Mouse (Mus musculus): ENCODE results near the gene Rcc2. TPM values are rescaled to one million over a fixed set of nuclear protein-coding genes. Genes with fewer than 3 reads are reported as not detected.

The Rcc2 gene
- polyA plus RNA-seq, 1 experiment from 2014 or later = 26.3 TPM

DNA sequence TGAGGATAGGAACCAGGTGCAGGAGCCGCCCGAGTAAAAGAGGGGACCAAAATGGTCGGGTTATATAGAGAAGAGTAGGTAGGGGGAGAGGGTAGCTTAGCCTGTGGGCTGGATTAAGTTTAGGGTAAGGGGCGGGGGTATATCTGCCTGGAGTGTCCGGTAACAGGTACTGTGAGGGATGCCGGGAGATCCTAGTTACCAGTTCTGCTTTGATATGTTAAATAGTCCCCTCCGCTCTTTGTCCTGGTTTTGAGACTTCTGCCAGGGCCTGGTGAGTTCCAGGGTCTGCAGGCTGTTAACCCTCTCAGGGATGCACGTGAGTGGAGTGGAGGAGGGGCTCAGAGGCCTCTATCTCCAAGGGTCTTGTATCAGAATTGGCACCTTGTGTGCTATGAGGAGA is 3.3 kb downstream of the Rcc2 start:
- Histone ChIP-seq H3K27me3 (peaks cover 22% of the 10 kb centered on the region), H3K9me3 (no peaks in the 10 kb centered on the region), H3K4me3 (replicated peaks) (peak overlapping the region; percentile 89), H3K27ac (peak overlapping the region; percentile 99), H3K4me1 (replicated peaks) (peaks cover 74% of the 10 kb centered on the region), H3K36me3 (peaks cover 43% of the 10 kb centered on the region), H3K9ac (replicated peaks) (peak overlapping the region; percentile 96), H3K4me2 (replicated peaks) (peak overlapping the region; percentile 85)
- WGBS = 4% methylated on average over 8 of the region's 8 CpGs
- peak; percentile 29 for ATAC-seq

DNA sequence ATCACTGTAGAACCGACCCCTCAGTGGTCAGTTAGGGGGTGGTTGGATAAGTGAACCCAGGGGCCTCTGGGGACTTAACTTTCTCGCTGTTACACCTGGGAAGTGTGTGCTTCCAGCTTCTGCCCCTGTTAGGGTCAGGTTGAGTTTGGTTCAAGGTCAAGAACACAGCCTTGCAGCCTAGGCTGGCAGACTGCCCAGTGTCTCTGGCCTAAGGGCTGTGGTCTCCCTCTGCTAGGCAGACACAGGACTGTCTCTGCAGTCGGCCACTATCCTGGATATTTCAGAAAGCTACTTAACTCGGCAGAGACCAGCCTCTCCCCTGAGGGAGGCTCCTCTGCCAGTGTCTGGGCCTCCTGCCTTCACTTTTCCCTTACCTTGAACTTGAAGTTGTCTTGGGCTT is 3.8 kb downstream of the Rcc2 start:
- Histone ChIP-seq H3K27ac (peak overlapping the region; percentile 99), H3K4me3 (replicated peaks) (peak overlapping the region; percentile 89), H3K9me3 (no peaks in the 10 kb centered on the region), H3K36me3 (peaks cover 48% of the 10 kb centered on the region), H3K4me2 (replicated peaks) (peak overlapping the region; percentile 85), H3K27me3 (peaks cover 16% of the 10 kb centered on the region), H3K4me1 (replicated peaks) (peaks cover 79% of the 10 kb centered on the region), H3K9ac (replicated peaks) (peak overlapping the region; percentile 96)
- no peak for ATAC-seq
- 28% methylated on average over 4 of the region's 4 CpGs for WGBS

DNA sequence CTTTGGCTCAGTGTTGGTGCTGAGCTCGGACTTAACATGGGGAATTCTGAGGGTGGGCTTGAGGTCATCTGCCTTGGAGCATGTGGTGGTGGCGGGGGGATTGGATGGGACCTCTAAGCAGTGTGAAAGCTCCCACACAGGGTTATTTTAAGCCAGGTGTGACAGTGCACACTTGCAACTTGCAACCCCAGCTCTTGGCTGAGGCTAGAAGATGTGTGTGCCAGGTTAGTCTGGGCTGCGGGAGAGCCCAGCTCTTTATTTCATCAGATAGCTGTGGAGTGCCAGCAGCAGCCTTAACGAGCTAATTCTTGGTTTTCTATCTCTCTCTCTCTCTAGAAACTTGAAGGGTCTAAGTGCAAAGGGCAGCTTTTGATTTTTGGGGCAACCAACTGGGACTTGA is 7.3 kb downstream of the Rcc2 start:
- Histone ChIP-seq H3K9ac (replicated peaks) (no peak overlapping the region), H3K9me3 (no peaks in the 10 kb centered on the region), H3K4me1 (replicated peaks) (peaks cover 82% of the 10 kb centered on the region), H3K36me3 (peaks cover 83% of the 10 kb centered on the region), H3K27me3 (no peaks in the 10 kb centered on the region), H3K4me2 (replicated peaks) (no peak overlapping the region), H3K4me3 (replicated peaks) (no peak overlapping the region), H3K27ac (no peak overlapping the region)
- ATAC-seq = no peak
- 84% methylated on average over 4 of the region's 4 CpGs for WGBS

DNA sequence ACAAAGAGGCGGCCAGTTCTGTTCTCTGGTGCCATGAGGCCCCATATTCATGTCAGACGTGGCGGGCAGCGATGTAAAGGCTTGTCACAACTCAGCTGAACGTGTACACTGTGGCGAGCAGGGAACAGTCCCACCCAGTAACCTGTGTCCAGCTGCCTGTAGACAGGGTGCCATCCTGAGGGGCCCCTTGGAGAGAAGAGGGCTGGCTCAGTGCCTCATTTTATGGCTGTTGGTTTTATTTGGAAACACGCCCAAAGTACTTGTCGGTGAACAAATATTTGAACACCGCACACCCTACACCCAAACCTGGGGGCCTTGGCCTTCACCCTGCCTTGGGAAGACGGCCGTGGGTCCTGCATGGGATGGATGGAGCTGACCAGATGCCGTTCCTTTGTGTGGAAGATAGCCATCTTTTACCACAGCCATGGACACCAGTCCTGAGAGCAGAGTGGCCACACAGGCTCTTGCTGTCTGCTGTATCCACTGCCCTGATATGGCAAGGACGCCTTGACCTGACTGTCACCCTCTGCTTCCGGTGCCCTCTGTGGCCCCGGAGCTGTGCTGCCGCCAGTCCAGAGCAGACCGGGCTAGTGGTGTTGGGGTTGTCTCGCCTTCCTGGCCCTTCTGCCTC is 8.1 kb downstream of the Rcc2 start:
- WGBS = 89% methylated on average over 18 of the region's 18 CpGs
- Histone ChIP-seq H3K27ac (0 out of 2 replicates have a peak overlapping the region, but pooled peaks have one; percentile 32), H3K27me3 (no peaks in the 10 kb centered on the region), H3K4me3 (replicated peaks) (no peak overlapping the region), H3K9ac (replicated peaks) (no peak overlapping the region), H3K4me1 (replicated peaks) (peaks cover 83% of the 10 kb centered on the region), H3K36me3 (peaks cover 91% of the 10 kb centered on the region), H3K9me3 (no peaks in the 10 kb centered on the region), H3K4me2 (replicated peaks) (no peak overlapping the region)
- no peak for ATAC-seq

DNA sequence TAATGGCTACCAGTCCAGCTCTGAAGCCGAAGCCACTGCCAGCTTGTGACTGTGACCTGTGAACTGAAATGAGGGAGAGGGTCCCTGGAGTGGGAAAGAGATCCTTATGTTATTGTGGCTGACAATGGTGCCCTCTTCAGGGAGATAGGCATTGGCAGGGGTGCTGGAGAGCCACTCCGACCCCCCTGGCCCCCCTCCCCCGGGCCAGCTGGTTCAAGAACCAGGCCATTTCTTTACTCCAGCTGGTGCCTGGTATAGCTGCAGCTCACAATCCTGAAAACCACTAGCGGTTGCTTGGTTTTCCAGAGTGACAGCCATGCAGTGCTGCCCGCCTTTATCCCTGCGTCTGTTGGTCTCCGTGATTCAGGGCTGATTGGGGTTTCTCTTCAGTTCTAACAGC is 8.8 kb downstream of the Rcc2 start:
- Histone ChIP-seq H3K9ac (replicated peaks) (no peak overlapping the region), H3K36me3 (peaks cover 96% of the 10 kb centered on the region), H3K4me1 (replicated peaks) (peaks cover 83% of the 10 kb centered on the region), H3K4me3 (replicated peaks) (no peak overlapping the region), H3K27me3 (no peaks in the 10 kb centered on the region), H3K4me2 (replicated peaks) (no peak overlapping the region), H3K9me3 (no peaks in the 10 kb centered on the region), H3K27ac (0 out of 2 replicates have a peak overlapping the region, but pooled peaks have one; percentile 32)
- ATAC-seq = no peak
- 79% methylated on average over 7 of the region's 7 CpGs for WGBS

DNA sequence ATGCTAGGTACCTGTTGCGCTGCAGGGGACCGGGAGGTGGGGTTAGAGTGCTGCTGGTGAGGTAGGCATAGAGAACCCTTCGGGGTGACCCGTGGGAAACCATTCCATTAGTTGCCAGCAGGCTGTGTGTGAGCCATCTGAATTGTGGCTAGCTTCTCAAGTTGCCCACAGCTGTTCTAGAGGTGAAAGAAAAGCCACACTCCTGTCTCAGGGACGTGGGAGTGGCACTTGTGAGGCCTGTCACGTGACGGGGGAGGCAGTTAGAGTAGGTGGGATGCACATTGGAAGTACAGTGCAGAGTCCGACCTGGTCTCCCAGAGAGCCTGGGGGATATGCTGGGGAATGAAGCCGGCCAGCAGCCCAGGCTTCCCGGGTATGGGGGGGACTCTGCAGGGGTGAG is 9.3 kb downstream of the Rcc2 start:
- no peak for ATAC-seq
- 0 out of 2 replicates have a peak overlapping the region, but pooled peaks have one; percentile 6 for H3K27ac ChIP-seq
- peaks cover 83% of the 10 kb centered on the region for H3K4me1 ChIP-seq (replicated peaks)
- H3K4me2 ChIP-seq (replicated peaks) = no peak overlapping the region
- peaks cover 97% of the 10 kb centered on the region for H3K36me3 ChIP-seq
- no peak overlapping the region for H3K4me3 ChIP-seq (replicated peaks)
- H3K9me3 ChIP-seq = no peaks in the 10 kb centered on the region
- no peak overlapping the region for H3K9ac ChIP-seq (replicated peaks)
- 89% methylated on average over 10 of the region's 10 CpGs for WGBS
- no peaks in the 10 kb centered on the region for H3K27me3 ChIP-seq

DNA sequence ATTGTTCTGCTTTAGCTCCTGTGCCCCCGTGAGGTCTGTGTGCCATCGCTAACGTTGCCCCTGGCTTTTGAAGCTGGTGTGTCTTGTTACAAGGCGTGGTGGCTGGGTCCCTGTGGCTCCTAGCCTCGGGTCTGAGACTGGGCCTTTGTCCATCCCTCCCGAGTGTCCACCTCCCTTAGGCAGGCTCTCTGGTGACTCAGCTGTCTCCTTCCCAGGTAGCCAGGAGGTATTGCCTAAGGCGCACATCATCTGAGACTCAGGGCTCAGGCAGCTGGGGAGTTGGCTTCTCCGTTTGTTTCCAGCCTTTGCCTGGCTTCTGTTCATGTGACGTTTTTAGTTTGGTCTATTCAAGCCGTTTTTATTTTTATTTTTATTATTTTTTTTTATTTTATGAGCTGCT is 10.4 kb downstream of the Rcc2 start:
- no peak for ATAC-seq
- Histone ChIP-seq H3K9ac (replicated peaks) (no peak overlapping the region), H3K36me3 (peaks cover 95% of the 10 kb centered on the region), H3K4me3 (replicated peaks) (no peak overlapping the region), H3K4me2 (replicated peaks) (no peak overlapping the region), H3K4me1 (replicated peaks) (peaks cover 73% of the 10 kb centered on the region), H3K27ac (peak overlapping the region; percentile 39; the same call in 1 of the 2 replicates), H3K9me3 (no peaks in the 10 kb centered on the region), H3K27me3 (no peaks in the 10 kb centered on the region)
- 76% methylated on average over 10 of the region's 10 CpGs for WGBS

DNA sequence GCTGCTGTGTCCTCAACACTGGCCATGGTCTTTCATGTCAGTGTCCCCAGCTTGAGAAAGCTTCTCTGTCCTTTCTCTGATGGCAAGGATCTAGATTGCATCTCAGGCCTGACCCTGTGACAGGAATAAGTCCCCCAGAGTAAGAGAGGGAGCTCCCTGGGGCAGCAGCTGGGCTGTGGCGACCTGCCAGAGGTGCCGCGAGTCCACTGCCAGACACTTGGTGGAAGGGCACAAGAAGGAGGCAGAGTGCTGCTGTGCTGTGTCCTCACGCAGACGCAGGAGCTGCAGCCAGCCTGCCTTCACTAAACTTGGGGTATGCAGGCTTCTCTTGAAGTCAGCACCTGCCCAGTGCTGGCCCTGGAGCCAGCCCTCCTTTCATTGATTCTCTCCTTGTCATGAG is 11.0 kb downstream of the Rcc2 start:
- 85% methylated on average over 5 of the region's 5 CpGs for WGBS
- no peak overlapping the region for H3K27ac ChIP-seq
- peaks cover 95% of the 10 kb centered on the region for H3K36me3 ChIP-seq
- H3K4me1 ChIP-seq (replicated peaks) = peaks cover 67% of the 10 kb centered on the region
- H3K27me3 ChIP-seq = no peaks in the 10 kb centered on the region
- no peaks in the 10 kb centered on the region for H3K9me3 ChIP-seq
- no peak for ATAC-seq
- H3K9ac ChIP-seq (replicated peaks) = peak overlapping the region; percentile 42; the same call in 1 of the 2 replicates
- no peak overlapping the region for H3K4me3 ChIP-seq (replicated peaks)
- no peak overlapping the region for H3K4me2 ChIP-seq (replicated peaks)

DNA sequence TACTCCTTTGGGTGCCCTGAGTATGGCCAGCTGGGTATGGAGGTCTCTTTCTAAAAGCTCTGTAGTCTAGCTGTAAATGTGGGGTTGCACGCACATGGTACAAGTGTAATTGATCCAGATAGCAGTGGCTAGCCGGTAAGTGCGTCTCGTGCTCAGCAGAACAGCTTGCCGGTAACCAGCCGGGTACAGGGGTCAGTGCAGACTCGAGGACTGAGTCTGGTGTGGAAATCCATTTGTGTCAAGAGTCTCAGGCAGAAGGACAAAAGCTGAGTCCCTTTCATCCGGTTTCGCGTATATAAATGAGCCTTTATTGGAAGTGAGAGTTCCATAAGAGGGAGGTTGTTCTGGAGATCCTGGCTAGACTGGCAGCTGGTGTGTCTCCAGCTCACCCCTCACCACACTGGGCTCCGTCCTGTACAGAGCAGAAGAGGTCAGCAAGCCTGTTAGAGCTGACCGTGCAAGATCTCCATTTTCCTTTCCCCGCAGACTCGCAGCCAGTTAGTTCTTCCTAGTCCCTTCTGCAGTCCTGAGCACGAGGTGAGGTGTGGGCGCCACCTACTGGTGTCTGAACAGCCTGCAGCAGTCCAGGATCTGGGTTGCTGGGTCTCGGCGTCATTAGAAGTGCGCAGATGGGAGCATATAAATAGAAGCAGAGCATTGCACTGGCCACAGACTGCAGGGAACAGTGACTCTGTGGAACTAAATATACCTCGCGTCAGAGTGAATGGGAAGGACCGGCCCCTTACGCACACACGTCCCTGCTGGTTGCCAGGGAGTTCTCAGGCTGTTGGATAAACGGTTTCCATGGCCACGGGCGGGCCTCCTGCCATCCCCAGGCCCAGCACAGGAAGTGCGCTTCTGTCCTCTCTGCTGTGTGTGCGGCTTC is 13.4 kb downstream of the Rcc2 start:
- Histone ChIP-seq H3K4me2 (replicated peaks) (no peak overlapping the region), H3K9ac (replicated peaks) (peak overlapping the region; percentile 42; the same call in 1 of the 2 replicates), H3K4me1 (replicated peaks) (peaks cover 46% of the 10 kb centered on the region), H3K36me3 (peaks cover 96% of the 10 kb centered on the region), H3K27ac (peak overlapping the region; percentile 72), H3K4me3 (replicated peaks) (no peak overlapping the region), H3K27me3 (no peaks in the 10 kb centered on the region), H3K9me3 (no peaks in the 10 kb centered on the region)
- 26% methylated on average over 29 of the region's 29 CpGs for WGBS
- ATAC-seq = peak; percentile 91

DNA sequence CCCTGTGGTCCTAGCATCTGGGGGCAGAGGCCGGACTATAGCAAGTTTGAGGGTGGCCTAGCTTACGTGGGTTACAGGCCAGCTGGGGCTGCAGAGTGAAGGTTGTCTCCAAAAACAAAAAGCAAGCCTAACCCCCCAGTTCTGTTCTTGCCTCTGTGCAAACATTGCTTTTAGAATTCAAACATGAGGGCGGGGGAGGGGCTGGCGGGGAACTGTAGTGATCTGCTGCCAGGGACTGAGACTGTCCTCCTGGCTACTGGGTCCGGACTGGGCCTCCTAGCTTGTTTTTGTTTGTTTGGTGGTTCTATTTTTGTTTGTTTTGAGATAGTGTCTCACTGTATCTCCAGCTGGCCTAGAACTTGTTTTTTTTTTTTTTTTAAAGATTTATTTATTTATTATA is 14.2 kb downstream of the Rcc2 start:
- H3K27me3 ChIP-seq = no peaks in the 10 kb centered on the region
- 78% methylated on average over 5 of the region's 5 CpGs for WGBS
- H3K4me2 ChIP-seq (replicated peaks) = no peak overlapping the region
- H3K27ac ChIP-seq = peak overlapping the region; percentile 72; the same call in 1 of the 2 replicates
- H3K36me3 ChIP-seq = peaks cover 96% of the 10 kb centered on the region
- no peak overlapping the region for H3K4me3 ChIP-seq (replicated peaks)
- no peak overlapping the region for H3K9ac ChIP-seq (replicated peaks)
- H3K9me3 ChIP-seq = no peaks in the 10 kb centered on the region
- ATAC-seq = no peak
- H3K4me1 ChIP-seq (replicated peaks) = peaks cover 38% of the 10 kb centered on the region

DNA sequence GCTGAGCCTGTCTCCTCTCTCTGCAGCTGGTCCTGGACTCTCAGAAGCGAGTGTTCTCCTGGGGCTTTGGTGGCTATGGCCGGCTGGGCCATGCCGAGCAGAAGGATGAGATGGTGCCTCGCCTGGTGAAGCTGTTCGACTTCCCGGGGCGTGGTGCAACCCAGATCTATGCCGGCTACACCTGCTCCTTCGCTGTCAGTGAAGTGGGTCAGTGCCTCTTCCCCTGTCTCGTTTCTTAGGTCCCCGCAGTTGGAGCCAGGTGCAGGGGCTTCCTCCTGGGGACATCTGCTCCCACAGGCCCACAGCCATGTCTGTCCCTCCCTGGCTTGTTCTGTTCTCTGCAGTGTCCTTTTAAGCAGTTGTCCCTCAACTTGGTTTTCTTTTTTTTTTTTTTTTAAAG is 16.7 kb downstream of the Rcc2 start:
- Histone ChIP-seq H3K36me3 (peaks cover 96% of the 10 kb centered on the region), H3K27me3 (no peaks in the 10 kb centered on the region), H3K4me1 (replicated peaks) (peaks cover 27% of the 10 kb centered on the region), H3K4me3 (replicated peaks) (no peak overlapping the region), H3K4me2 (replicated peaks) (no peak overlapping the region), H3K9ac (replicated peaks) (no peak overlapping the region), H3K9me3 (no peaks in the 10 kb centered on the region), H3K27ac (no peak overlapping the region)
- ATAC-seq = no peak
- WGBS = 91% methylated on average over 11 of the region's 11 CpGs

DNA sequence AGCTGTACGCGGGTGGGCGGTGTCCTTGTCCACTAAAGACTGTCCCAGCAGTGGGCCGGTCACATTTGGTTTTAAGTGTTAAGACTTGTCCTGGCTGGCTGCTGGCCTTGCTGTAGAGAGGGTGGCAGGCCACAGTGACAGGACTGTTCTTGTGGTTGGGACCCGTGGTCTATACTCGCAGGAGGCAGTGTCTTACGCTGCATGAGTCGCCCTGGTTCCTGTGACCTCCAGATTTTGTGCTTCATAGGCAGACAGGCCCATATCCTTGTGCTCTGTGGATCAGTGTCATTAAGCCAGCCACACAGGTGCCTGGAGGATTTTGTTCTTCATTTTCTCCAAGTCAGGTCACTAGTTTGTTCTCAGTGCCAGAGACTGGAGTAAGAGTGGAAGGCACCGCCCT is 18.1 kb downstream of the Rcc2 start:
- no peak overlapping the region for H3K4me2 ChIP-seq (replicated peaks)
- H3K27ac ChIP-seq = no peak overlapping the region
- WGBS = 98% methylated on average over 9 of the region's 9 CpGs
- no peak overlapping the region for H3K9ac ChIP-seq (replicated peaks)
- no peaks in the 10 kb centered on the region for H3K27me3 ChIP-seq
- no peaks in the 10 kb centered on the region for H3K9me3 ChIP-seq
- H3K4me3 ChIP-seq (replicated peaks) = no peak overlapping the region
- H3K4me1 ChIP-seq (replicated peaks) = peaks cover 13% of the 10 kb centered on the region
- H3K36me3 ChIP-seq = peaks cover 94% of the 10 kb centered on the region
- ATAC-seq = no peak

Data from midbrain, embryonic 13.5 days (tissue).